Mouse (Mus musculus) forelimb bud, embryonic 11.5 days (tissue): ENCODE measurements around the gene Cep131.

ENCODE experiments used
- DNase-seq: peaks from one replicate; pipeline ENCODE4 v3.0.0-alpha.2; 2012; ENCODE audit warnings: low read depth, low spot score

Gene Cep131

DNA sequence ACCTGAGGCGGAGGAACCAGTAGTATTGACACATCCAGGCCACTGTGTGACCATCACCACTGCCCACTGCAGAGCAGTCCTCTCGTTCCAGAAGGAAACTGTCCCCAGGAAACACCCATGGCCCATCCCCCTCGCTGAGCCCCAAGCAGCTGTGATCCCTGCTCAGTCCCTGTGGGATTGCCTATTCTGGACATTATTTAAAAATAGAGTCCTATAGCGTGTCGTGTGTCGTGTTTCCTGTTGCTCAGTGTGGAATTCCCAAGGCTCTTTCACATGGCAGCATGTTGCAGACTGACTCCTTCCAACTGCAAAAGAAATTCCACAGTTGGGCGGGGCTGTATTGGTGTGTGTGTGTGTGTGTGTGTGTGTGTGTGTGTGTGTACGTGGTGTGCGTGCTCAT, 34.4 kb downstream of the Cep131 start:
- no peak for DNase-seq

DNA sequence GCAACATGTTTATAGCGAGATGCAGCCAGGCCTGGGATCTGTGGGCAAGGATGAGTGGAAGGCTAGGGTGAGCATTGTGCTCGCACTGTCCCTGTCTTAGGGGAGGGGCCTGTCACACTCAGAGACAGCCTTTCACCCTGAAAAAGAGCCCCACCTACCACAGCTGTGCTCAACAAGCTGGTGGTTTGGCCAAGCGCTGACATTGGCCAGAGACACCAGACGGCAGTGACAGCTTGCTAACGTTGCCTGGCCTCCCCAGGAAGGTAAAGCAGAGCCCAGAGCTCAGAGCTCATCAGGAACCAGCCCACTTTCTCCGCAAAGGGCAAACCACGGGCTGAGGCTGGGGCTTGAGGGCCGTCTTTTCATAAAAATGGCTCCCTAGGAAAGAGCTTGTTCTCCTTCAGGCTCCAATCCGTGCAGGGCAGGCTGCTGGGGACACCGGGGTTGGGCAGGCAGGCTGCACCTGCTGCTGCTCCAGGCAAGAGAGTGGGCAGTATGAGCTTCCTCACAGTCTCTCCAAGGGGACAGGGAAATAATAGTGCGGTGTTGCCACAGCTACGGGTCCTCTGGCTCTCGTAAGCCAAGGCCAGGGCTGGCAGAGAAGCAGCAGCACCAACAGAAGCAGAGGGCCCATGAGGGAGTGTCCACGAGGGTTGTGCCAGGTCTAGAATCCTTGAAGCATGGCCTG, 35.4 kb downstream of the Cep131 start:
- DNase-seq = no peak

DNA sequence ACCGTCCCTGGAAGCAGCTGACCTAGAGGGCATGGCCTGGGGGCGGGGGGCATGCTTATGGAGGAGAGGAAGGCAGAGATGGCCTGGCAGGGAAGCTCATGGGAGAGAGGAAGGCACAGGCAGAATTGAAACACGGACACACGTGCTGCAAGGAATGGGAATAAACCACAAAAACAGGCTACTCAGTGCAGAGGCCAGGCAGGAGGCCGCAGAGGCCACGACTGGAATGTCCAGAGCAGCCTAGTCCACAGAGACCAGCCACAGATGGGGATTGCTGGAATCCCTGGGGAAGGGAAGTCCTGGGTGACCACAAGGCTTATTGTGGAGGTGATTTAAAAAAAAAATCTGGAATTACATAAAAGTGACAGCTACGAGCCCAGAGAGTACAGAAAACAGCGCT, 37.6 kb downstream of the Cep131 start:
- no peak for DNase-seq

DNA sequence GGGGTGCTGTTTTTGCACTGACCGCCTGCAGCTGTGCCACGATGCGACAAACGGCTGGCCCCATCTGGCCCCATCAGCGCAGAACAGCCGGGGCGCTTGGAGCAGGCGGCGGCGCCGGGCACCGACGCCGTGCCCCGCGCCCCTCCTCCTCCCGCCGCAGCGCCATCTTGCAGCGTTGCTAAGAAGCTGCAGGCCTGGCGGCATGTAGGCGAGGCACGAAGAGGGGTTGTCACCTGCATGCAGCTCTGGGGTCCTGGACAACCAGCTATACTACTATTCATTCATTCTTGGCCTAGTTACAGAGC, 38.4 kb downstream of the Cep131 start:
- DNase-seq = no peak

DNA sequence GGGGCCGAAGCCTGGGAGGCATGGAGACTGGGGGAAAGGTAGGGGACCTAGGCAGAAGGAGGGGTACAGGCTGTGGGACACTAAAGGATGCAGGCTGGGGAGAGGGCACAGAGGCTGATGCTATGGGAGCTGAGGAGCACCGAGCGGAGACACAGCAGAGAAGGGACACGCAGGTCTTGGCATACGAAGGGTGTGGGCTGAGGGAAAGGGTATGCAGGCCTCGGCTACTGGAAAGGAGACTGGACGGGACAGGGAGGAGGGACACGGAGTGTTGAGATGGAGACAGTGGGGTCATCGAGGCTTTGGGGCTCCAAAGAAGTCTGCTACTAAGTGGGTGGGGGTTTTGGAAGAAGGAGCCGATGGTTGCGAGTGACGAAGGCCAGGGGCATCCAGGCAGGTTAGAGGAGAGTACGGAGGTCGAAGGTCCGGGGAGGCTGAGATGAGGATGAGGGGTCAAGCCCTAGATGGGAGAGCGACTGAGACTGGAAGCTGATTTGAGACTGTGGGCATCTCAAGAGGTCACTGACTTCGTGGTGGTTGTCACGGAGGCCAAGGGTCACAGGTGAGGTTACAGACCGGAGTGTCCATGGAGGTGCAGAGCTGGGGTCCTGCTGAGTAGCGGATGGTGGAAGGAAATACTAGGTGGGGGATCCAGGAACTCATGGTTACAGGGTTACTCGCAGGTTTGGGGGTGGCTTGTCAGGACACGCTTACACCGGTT, 38.9 kb downstream of the Cep131 start:
- DNase-seq = no peak

DNA sequence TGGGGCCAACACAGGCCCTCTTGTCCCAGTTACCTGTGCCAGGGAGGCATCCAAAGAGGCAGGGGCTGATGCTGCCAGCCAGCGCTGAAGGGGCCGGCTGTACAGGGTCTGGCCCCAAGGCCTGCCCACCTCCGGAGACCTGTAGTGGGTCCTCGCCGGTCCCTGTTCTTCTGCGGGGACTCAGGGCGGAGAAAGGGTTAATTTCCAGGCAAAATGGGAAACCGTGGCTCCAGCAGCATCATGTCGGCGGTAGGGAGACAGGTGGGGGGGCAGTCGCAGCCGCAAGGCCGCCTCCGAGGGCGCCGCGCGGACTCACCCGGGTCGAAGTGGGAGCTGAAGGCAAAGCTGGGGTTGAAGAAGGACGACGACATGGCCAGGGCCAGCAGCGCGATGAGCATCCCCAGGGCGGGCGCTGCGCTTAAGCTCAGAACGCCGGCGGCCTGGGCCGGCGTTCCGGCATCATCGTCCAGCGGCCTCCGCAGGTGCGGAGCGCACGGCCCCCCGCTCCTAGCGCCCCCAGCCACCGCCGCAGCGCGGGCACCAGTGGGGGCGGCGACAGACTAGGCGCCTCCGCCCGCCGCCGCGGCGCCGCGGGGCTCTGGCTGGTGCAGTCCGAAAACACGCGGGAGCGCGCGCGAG, 40.0 kb downstream of the Cep131 start, which contains the start of gene Aatk:
Gene Aatk (minus strand): TSS at position 615 of the 639 bp plus-strand sequence.
- DNase-seq = no peak

DNA sequence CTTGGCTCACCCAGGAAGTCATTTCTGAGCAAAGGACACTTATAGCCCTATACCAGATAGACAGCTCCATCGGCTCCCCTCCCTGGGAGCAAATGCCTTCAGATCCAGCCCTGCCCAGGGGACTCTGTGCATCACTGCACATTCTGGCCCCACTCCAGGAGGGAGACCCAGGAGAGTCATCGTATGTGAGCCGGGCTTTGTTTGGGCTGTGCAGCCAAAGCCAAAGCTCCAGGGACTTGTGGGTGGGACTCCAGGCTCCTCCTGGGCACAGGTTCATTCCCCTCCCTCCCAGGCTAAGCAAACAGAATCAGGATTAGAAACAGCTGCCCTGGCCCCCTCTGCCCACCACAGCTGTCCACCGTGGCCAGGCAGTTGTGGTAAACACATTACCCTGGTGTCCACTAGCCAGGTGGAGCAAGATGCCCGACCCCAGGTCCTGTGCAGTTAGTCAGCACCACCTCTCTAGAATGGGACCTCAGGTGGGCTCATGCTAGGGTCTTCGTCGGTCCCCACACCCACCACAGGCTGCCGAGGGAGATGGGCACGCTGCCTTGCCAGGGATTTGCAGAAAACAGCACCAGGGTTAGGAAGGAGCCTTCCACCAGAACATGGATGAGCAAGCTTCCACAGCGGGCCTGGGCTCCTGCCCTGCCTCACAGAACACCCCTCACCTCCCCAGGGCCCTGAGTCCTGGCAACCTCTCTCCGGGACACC, 40.6 kb downstream of the Cep131 start:
- no peak for DNase-seq

DNA sequence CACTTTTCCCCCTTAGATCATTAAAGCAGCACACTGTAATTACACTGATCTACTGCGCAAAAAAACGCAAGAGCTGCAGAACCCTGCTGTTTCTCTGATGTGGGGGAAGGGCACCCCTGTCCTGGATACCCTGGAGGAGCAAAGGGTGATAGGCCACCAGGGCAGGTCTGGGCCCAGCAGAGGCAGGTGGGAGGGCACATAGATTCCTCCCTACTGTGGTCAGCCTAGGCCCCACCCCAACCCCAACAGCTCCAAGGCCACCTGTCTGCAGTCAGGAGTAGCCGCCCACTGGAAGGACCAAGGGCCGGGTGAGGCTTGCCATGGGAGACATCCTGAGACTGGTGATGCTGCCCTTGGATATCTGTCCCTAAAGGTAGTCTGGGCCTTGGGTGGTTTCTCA, 41.3 kb downstream of the Cep131 start:
- DNase-seq = no peak

DNA sequence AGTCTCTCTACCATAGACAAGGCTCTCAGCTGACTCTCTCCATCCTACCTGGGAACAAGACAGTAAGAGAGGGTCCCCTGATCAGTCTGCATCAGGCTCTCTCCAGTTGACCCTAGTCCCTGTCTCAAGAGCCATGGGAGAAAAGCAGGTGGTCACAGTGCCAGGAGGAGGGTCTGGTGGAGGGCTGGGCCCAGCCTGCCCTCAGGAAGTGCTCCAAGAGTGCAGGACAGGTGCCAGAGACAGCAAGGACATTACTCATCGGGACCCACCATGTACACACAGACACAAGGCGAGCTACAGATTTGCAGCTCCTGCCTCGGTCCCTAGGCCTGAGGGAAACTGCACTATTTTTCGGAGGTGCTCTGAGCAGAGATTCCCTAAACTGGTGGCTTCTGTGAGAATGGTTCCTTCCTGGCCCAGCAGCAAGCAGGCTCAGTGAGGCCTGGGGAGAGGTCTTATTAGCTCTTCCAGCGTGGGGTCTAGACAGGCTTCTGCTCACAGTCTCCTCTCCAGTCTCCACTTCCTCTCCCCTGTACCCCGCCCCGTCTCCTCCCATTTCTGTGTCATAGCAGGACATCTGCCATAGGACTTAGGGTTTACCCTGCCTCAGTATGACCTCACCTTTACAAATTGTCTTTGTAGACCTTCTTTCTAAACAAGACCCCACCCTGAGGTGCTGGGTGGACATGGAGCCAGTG, 44.3 kb downstream of the Cep131 start:
- DNase-seq = no peak

DNA sequence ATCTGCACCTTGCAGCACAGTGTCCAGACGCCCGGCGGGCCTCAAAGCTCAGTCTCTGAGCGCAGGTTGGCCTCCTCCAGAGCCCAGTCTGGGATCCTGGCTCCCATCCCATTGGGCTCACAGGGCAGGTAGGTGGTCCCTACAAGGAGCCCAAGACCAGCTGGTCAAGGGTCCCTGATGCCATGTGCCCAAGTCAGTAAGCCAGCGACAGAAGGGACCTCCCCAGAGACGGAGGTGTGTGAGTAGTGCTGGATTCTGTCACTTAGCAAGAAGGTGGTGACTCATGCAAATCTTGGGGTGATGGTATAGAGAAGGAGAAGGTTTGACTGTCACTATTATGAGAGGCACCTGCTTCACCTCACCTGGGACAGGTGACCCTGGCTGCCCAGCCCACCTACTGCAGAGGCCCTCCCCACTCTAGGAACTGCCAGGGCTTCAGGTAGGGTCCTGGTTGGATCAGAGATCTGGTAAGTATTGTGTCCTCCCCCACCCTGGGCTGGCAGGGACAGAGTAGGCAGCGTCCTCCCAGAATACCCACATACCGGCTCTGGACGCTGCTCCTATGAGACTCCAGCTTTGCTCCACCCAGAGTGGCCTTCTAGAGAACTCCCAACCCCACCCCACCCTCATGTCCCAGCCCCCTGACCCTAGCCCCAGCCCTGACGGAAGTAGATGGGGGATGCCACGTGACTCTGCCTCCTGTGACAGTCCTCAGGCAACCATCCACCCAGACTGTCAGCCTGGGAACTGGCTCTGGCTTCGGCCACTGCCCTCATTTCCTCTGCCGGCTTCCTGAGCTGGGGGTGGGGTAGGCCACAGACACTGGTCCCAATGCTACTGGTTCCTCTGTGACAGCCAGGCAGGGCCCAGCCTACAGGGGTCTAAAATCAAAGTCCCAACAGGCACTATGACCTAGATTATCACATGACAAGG, 45.2 kb downstream of the Cep131 start:
- no peak for DNase-seq

DNA sequence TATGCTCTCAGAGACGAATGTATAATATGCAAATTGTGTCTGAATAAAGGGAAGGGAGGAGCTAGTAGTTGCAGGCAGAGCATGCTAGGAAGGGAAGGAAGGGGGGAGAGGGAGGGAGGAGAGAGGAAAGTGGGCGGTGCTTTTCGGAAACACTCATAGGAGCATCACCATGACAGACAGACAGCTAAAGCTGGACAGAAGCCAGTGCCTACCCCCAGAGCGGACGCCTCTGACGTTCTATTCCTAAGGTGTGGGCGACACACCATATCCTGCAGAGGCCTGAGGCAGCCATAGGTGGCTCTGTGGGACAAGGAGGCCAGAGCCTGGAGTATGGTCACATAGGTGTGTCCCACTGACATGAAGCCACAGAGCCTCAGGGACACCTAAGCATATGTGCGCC, 46.2 kb downstream of the Cep131 start:
- no peak for DNase-seq

DNA sequence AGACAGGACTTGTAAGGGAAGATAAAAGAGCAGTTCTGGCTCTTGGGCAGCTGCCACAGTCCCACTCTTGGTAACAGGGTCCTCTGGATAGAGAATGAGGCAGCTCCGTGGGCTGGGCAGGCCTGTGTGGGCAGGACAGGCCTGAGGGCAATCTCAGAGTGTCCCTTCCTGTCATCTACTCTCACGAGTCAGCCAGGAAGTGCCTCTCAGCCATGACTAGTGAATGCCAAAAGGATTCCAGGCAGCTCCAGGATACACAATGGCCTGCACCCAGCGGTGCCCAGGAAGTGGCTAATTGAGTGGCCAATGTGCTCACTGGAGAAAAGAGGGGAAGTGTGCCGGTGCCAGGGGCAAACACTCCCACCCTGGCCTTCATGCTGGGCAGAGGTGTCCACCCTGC, 47.0 kb downstream of the Cep131 start:
- no peak for DNase-seq

DNA sequence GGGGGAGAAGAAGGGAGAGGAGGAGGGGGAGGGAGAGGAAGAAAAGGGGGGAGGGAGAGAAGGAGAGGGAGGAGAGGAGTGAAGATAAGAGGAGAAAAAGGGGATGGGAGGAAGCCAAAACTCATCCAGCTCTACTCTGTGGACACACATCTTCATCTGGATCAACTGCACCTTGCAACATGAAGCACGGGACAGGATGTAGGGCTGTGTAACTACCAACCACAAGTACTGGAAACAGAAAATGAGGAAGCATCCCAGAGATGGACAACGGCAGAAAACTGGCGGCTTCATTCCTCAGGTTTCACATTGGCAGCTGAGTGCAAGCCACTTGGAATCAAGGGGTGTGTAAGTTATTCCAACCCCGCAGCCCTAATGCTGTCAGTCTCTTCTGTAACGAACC, 51.9 kb downstream of the Cep131 start:
- no peak for DNase-seq

DNA sequence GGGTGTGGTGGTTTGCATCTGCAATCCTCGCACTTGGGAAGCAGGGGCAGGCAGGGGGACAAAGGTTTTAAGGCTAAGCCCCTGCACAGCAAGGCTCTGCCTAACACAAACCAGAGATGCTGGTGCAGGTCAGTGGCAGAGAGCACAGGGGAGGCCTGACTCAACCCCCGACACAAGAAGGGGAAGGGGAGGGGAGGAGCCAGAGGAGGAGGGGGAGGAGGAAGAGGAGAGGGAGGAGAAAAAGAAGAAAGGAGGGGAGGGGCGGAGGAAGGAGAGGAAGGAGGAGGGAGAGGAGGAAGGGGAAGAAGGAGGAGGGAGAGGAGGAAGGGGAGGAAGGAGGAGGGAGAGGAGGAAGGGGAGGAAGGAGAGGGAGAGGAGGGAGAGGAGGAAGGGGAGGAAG, 52.3 kb downstream of the Cep131 start:
- no peak for DNase-seq

DNA sequence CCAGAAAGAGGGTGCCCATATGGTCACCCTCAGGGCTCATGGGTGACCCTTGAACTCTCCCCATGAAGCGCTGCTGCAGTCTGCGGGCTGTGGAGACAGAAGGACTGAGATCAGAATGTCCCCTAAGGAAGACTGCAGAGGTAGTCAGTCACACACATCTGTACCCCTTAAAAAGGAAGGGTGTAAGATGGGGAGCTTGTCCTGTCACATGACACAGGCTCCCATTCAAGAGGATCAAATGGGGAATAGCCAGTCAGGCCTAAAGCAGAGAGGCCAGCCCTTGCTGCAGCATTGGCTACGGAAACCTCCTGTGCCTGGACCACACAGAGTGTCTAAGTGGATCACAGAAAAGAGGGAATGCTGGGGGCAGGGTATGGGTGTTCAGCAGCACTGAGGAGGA, 53.2 kb downstream of the Cep131 start:
- no peak for DNase-seq

DNA sequence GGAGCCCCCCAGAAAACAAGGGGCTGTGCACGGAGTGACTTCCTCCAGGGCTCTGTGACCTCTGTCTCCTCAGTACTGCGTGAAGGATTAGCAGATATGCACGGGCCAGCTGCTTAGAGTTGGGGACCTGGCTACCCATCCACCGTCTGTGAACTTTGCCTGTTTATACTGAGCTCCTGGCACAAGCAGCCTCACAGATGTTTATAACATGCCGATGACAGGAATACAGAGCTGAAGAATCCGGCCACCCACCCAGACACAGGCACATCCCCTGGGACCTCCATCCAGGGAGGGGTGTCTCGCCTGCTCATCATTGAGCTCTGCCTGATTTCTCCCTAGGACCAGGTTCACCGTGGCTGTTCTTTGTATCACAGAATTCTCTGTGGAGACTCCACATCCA, 54.6 kb downstream of the Cep131 start:
- DNase-seq = no peak

DNA sequence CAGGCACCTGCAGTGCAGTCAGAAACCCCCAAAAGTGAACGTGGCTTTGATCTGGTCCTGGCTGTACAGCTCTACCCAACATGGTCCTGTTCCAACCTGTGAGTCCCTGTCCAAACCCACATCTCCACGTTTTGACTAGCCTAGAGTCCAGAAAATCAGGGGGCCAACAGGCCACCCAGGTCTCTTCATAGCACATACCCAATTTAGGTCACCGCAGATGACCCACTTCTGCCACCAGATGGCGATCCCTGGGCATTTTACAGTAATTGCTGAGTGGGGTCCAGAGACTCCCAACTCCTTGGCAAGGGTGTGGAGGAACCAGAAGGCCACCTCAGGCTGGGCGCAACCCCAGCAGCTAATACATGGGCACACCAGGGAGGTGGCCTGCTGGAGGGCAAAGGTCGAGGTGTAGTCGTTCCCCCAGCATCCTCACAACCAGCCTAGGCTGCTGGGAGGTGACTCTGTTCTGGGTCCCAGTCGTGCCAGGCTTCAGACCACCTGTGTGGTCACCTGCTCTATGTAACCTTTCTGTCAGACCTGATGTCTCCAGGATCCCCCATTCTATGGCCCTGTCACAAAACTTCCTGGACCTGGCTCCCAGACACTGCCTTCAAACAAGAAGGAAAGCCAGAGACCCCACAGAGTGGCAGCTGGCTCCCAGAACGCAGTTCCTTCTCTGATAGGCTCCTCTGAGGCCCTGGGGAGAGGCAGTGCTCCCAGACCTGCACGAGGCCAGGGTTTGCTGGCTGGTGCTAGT, 56.3 kb downstream of the Cep131 start:
- DNase-seq = peak; percentile 69

DNA sequence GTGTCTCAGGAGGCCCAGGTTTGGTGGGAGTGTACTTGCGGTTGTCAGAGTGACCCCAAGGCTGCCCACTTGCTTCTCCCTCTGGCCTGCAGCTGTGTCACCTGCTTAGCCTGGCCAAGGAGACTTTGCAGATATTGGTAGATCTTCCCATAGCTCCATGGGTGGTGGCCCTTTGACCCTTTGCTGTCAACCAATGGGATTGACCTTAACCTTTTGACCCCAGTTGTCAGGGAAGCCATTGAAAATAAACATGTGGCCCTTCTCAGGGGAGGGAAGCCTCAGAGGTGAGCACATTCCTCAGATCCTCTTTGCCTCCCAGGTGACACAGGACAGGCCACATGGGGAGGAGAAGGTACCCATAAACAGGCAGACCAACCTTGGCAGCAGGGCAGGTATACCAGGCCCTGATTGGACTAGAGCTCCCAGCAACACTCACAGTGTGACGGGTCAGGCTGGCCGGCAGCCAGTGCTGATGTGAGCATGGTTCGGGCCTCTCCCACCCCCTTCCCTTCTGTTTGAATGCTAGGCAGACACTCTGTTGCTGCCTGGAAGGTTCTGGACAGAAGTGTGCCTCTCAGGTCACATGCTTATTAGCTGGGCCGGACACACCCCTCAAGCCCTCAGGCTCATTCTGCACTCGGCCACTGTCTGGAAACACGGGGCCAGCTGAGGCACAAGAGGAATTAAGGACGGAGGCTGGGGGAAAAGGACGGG, 57.0 kb downstream of the Cep131 start:
- DNase-seq = no peak

DNA sequence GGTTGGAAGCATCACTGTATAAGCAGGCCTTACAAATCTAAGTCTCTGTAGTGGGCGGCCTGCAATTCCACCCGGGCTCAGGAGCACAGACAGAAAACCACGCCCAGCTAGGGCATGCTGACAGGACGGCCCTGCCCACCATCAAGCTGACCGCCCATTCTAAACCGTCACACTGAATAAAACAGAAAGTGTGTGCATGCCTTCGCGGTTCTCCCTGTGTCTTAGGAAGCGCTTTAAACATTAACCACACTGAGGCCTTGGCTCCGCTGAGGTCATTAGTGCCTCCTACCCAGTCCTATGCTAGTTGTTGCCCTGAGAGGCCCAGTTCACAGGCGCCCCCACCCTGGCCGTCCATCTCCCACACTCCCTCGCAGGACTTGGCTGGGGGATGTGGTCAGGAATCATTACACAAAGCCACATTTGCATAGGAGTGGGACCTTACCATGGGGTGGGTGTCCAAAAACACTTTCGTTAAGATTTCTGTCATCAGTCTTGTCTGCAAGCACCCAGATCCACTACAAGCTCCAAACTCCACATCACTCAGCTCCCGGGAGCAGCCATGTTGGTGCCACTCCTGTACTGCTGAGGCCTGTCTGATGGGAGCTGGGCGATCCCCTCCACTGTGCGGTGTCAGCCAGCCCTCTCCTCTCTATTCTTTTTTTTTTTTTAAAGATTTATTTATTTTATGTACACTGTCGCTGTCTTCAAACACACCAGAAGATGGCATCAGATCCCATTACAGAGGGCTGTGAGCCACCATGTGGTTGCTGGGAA, 58.1 kb downstream of the Cep131 start:
- no peak for DNase-seq
